Mouse (Mus musculus) intestine, embryonic 14.5 days (tissue): ENCODE data around the gene Dennd4a. TPM values are rescaled to one million over a fixed set of nuclear protein-coding genes. Genes with fewer than 3 reads are reported as not detected.

Source experiments
- ATAC-seq: fragments of 200-750 bp; cut with Nextera tagmentation; replicated peaks from 2 replicates; pipeline ENCODE4 v1.8.0; 2017; ENCODE audit warnings: low read depth, moderate number of reproducible peaks, moderate TSS enrichment, moderate library complexity; ENCODE audit not compliant: low FRiP score, low TSS enrichment
- DNase-seq: peaks from one replicate; pipeline ENCODE4 v3.0.0-alpha.2; 2018; ENCODE audit warnings: low spot score
- H3K27ac ChIP-seq: fragments of 300-500 bp; sonication (generic); 2 replicates; pipeline ENCODE4 v1.5.1; 2014; ENCODE audit warnings: low read depth, mild to moderate bottlenecking, control low read depth
- H3K27me3 ChIP-seq: fragments of 300-500 bp; sonication (generic); replicated peaks from 2 replicates; pipeline ENCODE4 v1.6.1; 2014; ENCODE audit warnings: low read length, control low read depth; ENCODE audit not compliant: control insufficient read depth, insufficient read depth
- H3K36me3 ChIP-seq: fragments of 300-500 bp; sonication (generic); 2 replicates; pipeline ENCODE4 v1.6.1; 2014; ENCODE audit warnings: low read length, control low read depth; ENCODE audit not compliant: control insufficient read depth, insufficient read depth
- H3K4me1 ChIP-seq: fragments of 300-500 bp; sonication (generic); replicated peaks from 2 replicates; pipeline ENCODE4 v1.6.1; 2014; ENCODE audit warnings: low read length, control low read depth, mixed read lengths; ENCODE audit not compliant: control insufficient read depth, insufficient read depth
- H3K4me2 ChIP-seq: fragments of 300-500 bp; sonication (generic); 2 replicates; pipeline ENCODE4 v1.6.1; 2014; ENCODE audit warnings: low read length
- H3K4me3 ChIP-seq: fragments of 300-500 bp; sonication (generic); 2 replicates; pipeline ENCODE4 v1.5.1; 2014; ENCODE audit warnings: low read depth, low read length, control low read depth, mixed read lengths
- H3K9ac ChIP-seq: fragments of 300-500 bp; sonication (generic); 2 replicates; pipeline ENCODE4 v1.6.1; 2014; ENCODE audit warnings: mild to moderate bottlenecking, low read length
- H3K9me3 ChIP-seq: fragments of 300-500 bp; sonication (generic); 2 replicates; pipeline ENCODE4 v1.6.1; 2016; ENCODE audit warnings: low read length, control low read depth; ENCODE audit not compliant: control insufficient read depth
- WGBS: fragments of 180-500 bp; shearing (Covaris S2); extraction: QIAGEN DNeasy Blood & Tissue Kit; methylation state at CpG from one replicate; pipeline ENCODE4 v1.1.7; 2014; 5-methylcytosine and 5-hydroxymethylcytosine counted together
- polyA plus RNA-seq: library from polyadenylated mRNA; unstranded; fragments of >200 nt; fragmentation: Nextera tagmentation; extraction: Ambion mirVana; gene quantifications from 2 replicates; pipeline ENCODE4 v1.2.1, GENCODE M21; 2014

Gene Dennd4a
- polyA plus RNA-seq, 1 experiment from 2014 or later, result 6.4 TPM

DNA sequence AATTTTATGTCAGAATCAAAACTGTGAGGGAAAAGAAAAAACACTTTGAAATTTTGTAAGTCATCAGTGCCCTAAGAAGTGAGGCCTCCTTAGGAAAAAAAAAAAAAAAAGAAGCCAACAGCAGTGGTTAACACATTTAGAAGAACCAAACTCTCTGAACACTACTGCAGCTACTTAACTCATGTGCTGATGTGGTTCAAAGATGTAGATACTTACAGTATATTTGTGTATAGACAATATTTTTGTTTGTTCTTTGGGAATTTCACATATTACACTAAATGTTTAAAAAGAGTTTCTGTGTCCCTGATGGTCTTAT, 17.9 kb upstream of the Dennd4a start:
- no peaks in the 10 kb centered on the region for H3K36me3 ChIP-seq
- no peak for DNase-seq
- no peak overlapping the region for H3K4me2 ChIP-seq
- ATAC-seq, result no peak
- H3K4me3 ChIP-seq, result no peak overlapping the region
- H3K9me3 ChIP-seq, result no peaks in the 10 kb centered on the region
- H3K4me1 ChIP-seq, result no peaks in the 10 kb centered on the region
- no peak overlapping the region for H3K9ac ChIP-seq
- no peak overlapping the region for H3K27ac ChIP-seq
- no peaks in the 10 kb centered on the region for H3K27me3 ChIP-seq

DNA sequence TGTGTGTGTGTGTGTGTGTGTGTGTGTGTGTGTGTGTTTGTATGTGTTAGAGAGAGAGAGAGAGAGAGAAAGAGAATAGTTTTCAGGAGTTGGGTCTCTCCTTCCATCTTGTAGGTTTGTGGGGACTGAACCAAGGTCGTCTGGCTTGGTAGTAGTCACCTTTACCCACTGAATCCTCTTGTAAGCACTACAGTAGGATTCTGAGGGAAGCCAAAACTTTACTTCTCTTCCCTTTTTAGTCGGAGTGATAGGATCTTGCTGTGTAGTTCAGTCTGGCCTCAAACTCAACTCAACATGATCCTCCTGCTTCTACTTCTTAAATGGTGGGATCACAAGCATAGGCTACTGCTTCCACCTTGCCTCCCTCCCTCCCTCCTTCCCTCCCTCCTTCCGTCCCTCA, 17.3 kb upstream of the Dennd4a start:
- Histone ChIP-seq H3K9me3 (no peaks in the 10 kb centered on the region), H3K4me1 (no peaks in the 10 kb centered on the region), H3K4me2 (no peak overlapping the region), H3K27me3 (no peaks in the 10 kb centered on the region), H3K36me3 (no peaks in the 10 kb centered on the region), H3K27ac (no peak overlapping the region), H3K9ac (no peak overlapping the region), H3K4me3 (no peak overlapping the region)
- ATAC-seq (no peak), DNase-seq (no peak)
- 76% methylated on average over 3 of the region's 3 CpGs for WGBS

DNA sequence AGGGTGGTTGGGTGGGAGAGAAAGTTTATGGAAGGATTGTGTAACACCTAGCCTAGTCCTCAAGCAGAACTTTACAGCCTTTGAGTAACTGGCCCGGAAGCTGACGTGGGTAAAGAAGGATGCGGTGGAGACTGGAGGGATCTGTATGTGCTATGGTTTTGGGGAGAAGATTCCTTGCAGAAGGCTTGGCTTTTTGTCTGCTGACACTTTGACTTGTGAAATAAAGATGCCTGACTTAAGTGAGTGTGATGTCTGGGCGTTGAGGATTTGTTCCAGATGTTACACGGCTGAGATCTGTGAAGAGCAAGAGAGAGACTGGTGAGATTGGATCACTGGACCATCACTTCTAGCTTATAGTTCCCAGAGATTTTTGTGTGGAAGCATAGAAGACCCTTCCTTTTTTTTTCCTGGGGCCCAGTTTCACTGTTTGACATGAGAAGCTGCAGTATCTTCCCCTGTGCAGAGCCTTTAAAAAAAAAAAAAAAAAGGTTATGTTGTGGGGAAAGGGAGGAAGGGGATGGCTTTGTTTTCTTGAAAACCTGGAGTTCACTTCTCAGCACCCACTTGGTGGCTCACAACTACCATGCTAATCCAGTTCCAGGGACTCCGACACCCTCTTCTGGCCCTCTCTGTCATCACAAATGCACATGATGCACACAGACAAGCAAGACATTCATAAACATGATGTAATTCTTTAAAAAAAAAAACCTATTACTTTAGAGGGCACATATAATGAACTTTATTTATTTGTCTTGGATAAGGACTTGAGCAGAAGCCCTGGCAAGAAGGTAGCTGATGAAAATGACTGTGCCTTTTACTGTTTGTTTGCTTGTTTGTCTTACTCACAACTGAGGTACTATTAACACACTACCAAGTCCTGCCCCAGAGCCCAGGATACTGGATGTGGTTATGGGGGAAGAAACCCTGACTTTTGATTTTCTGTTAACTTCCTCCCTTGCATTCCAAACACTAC, 16.4 kb upstream of the Dennd4a start:
- Histone ChIP-seq H3K36me3 (no peaks in the 10 kb centered on the region), H3K27me3 (no peaks in the 10 kb centered on the region), H3K4me2 (no peak overlapping the region), H3K9me3 (no peaks in the 10 kb centered on the region), H3K9ac (no peak overlapping the region), H3K4me3 (no peak overlapping the region), H3K27ac (no peak overlapping the region), H3K4me1 (no peaks in the 10 kb centered on the region)
- 80% methylated on average over 6 of the region's 6 CpGs for WGBS
- DNase-seq (no peak), ATAC-seq (no peak)

DNA sequence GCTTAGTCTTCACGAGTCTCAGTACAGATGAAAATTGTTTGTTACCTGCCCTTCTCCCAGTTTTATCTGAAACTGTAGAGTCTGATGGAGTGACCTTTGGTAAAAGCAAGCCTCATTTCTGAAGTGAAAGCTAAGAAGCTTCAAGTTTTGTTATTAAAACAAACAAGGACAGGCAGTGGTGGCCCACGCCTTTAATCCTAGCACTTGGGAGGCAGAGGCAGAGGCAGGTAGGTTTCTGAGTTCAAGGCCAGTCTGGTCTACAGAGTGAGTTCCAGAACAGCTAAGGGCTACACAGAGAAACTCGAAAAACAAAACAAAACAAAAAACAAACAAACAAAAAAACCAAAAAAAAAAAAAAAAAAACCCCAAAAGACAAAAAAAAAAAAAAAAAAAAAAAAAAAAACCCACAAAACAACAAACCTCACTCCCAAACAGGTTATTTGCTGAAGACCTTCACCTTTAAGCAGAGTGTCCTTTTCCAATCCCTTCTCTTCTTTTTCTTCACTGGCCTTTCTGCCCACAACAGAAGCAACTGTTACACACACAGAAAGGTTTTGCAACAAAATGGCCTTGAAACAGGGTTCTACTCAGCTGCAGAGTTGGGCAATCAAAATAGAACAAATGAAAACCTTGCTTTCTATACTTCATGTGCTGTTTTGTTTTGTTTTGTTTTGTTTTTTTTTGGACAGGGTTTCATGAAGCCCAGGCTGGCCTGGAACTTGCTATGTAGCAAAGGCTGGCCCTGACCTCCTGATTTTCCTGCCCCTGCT, 15.1 kb upstream of the Dennd4a start:
- no peaks in the 10 kb centered on the region for H3K36me3 ChIP-seq
- 64% methylated on average over 3 of the region's 3 CpGs for WGBS
- no peak overlapping the region for H3K4me2 ChIP-seq
- ATAC-seq (no peak), DNase-seq (no peak)
- H3K4me1 ChIP-seq, result no peaks in the 10 kb centered on the region
- no peak overlapping the region for H3K4me3 ChIP-seq
- H3K9ac ChIP-seq, result no peak overlapping the region
- no peak overlapping the region for H3K27ac ChIP-seq
- H3K9me3 ChIP-seq, result no peaks in the 10 kb centered on the region
- H3K27me3 ChIP-seq, result no peaks in the 10 kb centered on the region

DNA sequence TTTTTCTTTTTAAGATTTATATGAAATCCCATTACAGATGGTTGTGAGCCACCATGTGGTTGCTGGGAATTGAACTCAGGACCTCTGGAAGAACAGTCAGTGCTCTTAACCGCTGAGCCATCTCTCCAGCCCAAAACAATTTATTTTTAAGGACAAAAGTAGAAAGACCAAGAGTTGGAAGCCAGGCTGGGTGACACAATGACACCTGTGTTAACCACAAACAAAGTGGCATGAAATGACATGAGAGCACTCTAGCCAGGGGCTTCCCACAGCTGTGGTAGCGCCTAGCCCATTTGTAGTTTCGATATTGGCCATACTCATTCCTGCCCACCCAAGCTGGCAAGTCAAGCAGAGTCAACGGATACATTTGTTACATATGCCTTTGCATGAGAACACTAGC, 13.7 kb upstream of the Dennd4a start:
- Histone ChIP-seq H3K27me3 (no peaks in the 10 kb centered on the region), H3K36me3 (no peaks in the 10 kb centered on the region), H3K9ac (no peak overlapping the region), H3K4me1 (no peaks in the 10 kb centered on the region), H3K9me3 (no peaks in the 10 kb centered on the region), H3K4me3 (no peak overlapping the region), H3K27ac (no peak overlapping the region), H3K4me2 (no peak overlapping the region)
- WGBS, result 92% methylated on average over 4 of the region's 4 CpGs
- no peak for DNase-seq
- ATAC-seq, result no peak

DNA sequence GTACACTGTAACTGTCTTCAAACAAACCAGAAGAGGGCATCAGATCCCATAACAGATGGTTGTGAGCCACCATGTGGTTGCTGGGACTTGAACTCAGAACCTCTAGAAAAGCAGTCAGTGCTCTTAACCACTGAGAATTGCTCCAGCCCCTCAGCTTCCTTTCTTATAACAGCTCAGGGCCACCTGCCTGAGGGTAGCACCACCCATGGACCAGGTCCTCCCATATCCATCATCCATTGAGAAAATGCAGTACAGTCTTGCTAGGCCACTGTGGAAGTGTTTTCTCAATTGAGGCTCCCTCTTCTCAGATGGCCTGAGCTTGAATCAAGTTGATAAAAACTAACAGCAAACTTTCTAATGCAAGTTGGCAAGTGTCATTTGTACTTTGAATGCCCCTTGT, 13.0 kb upstream of the Dennd4a start:
- no peak overlapping the region for H3K27ac ChIP-seq
- no peaks in the 10 kb centered on the region for H3K36me3 ChIP-seq
- no peak for DNase-seq
- H3K4me3 ChIP-seq, result no peak overlapping the region
- H3K4me1 ChIP-seq, result no peaks in the 10 kb centered on the region
- no peak for ATAC-seq
- no peaks in the 10 kb centered on the region for H3K9me3 ChIP-seq
- H3K4me2 ChIP-seq, result no peak overlapping the region
- H3K9ac ChIP-seq, result no peak overlapping the region
- H3K27me3 ChIP-seq, result no peaks in the 10 kb centered on the region

DNA sequence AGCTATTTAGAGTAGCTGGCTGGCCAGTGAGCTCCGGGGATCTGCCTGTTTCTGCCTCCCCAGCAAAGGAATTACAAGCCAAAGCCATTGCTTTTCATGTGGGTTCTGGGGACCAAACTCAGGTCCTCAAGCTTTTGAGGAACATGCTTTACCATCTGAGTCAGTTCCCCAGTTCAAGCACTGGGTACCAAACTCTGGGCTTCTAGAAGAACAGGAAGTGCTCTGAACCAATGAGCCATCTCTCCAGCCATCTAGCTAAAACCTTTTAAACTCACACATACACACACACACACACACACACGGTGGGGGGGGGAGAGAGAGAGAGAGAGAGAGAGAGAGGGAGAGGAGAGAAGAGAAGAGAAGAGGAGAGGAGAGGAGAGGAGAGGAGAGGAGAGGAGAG, 12.3 kb upstream of the Dennd4a start:
- DNase-seq, result no peak
- Histone ChIP-seq H3K36me3 (no peaks in the 10 kb centered on the region), H3K27ac (no peak overlapping the region), H3K9ac (no peak overlapping the region), H3K4me3 (no peak overlapping the region), H3K4me2 (no peak overlapping the region), H3K9me3 (no peaks in the 10 kb centered on the region), H3K27me3 (no peaks in the 10 kb centered on the region), H3K4me1 (no peaks in the 10 kb centered on the region)
- ATAC-seq, result no peak
- WGBS, result 86% methylated on average over 1 of the region's 2 CpGs

DNA sequence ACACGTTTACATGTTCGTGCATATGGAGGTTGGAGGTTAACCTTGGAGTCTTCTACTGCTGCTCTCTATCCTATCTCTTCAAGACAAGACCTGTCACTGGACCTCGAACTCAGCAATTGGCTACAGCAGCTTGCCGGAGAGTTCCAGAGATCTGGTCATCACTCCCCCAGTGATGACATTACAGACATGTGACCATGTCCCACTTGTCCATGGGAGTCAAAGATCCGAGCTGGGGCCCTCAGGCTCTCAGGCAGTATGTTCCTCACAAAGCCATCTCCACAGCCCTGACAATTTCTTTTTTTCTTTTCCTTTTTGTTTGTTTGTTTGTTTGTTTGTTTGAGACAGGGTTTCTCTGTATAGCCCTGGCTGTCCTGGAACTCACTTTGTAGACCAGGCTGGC, 11.6 kb upstream of the Dennd4a start:
- H3K9ac ChIP-seq, result no peak overlapping the region
- no peaks in the 10 kb centered on the region for H3K36me3 ChIP-seq
- H3K27ac ChIP-seq, result no peak overlapping the region
- ATAC-seq, result no peak
- no peak overlapping the region for H3K4me2 ChIP-seq
- no peaks in the 10 kb centered on the region for H3K27me3 ChIP-seq
- H3K4me3 ChIP-seq, result no peak overlapping the region
- no peak for DNase-seq
- WGBS, result 93% methylated on average over 5 of the region's 5 CpGs
- H3K9me3 ChIP-seq, result no peaks in the 10 kb centered on the region
- no peaks in the 10 kb centered on the region for H3K4me1 ChIP-seq

DNA sequence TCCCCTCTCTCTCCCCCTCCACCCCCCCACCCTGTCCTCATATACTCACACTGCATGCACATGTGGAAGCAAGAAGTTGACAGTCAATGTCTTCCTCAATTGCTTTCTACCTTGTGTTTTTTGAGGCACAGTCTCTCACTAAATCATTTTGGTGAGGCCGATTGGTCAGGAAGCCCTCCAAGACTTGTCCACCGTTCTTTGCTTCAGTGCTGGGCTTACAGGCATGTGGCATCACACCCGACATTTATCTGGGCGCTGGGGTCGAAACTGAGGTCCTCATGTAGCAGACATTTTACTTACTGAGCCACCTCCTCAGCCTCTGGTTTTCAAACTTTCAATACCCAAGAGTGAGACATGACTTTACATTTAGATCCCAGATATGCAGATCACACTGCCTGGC, 8.6 kb upstream of the Dennd4a start:
- no peak overlapping the region for H3K27ac ChIP-seq
- peaks cover 9% of the 10 kb centered on the region for H3K4me1 ChIP-seq
- H3K27me3 ChIP-seq, result no peaks in the 10 kb centered on the region
- H3K36me3 ChIP-seq, result no peaks in the 10 kb centered on the region
- no peak for ATAC-seq
- no peak for DNase-seq
- no peak overlapping the region for H3K9ac ChIP-seq
- H3K4me2 ChIP-seq, result no peak overlapping the region
- H3K4me3 ChIP-seq, result no peak overlapping the region
- WGBS, result 88% methylated on average over 5 of the region's 5 CpGs
- H3K9me3 ChIP-seq, result no peaks in the 10 kb centered on the region
